Mouse (Mus musculus): ENCODE measurements at regions not wholly inside any gene's neighbourhood (a gene's known extent, or its start where the extent isn't known, plus 50 kb on each side); places are given as distances from the start of the nearest gene placed in this dataset.

GRCm38 (mm10) chr11:113107205-113107844, 325.3 kb downstream of the Sox9 start:
- 0 out of 2 replicates have a peak, but pooled peaks cover 3% of the 10 kb centered on the region for H3K4me1 ChIP-seq (ENCODE audit: insufficient read depth, low read length)
- DNase-seq (ENCODE audit: low spot score) (no peak), ATAC-seq (no peak)
- no peaks in the 10 kb centered on the region for H3K27me3 ChIP-seq (ENCODE audit: insufficient read depth, low read length)
- H3K36me3 ChIP-seq (ENCODE audit: insufficient read depth, low read length) = no peaks in the 10 kb centered on the region
- no peaks in the 10 kb centered on the region for H3K9me3 ChIP-seq (ENCODE audit: low read length)
- H3K4me2 ChIP-seq (ENCODE audit: low read depth, low read length) = no peak overlapping the region
- no peak overlapping the region for H3K9ac ChIP-seq (replicated peaks; ENCODE audit: low read length)
- H3K4me3 ChIP-seq (ENCODE audit: low read length) = no peak overlapping the region
- TF ChIP-seq CTCF (IDR thresholded peaks at IDR 0.05; ENCODE audit: low read depth) = no peak
- WGBS = 55% methylated on average over 16 of the region's 16 CpGs
- H3K27ac ChIP-seq = no peak overlapping the region

GRCm38 (mm10) chr11:113107966-113108699, 326.1 kb downstream of the Sox9 start:
- H3K9me3 ChIP-seq (ENCODE audit: low read length) = no peaks in the 10 kb centered on the region
- no peak overlapping the region for H3K4me2 ChIP-seq (ENCODE audit: low read depth, low read length)
- no peak overlapping the region for H3K4me3 ChIP-seq (ENCODE audit: low read length)
- H3K27me3 ChIP-seq (ENCODE audit: insufficient read depth, low read length) = no peaks in the 10 kb centered on the region
- no peak for TF ChIP-seq CTCF (IDR thresholded peaks at IDR 0.05; ENCODE audit: low read depth)
- H3K4me1 ChIP-seq (ENCODE audit: insufficient read depth, low read length) = 0 out of 2 replicates have a peak, but pooled peaks cover 3% of the 10 kb centered on the region
- no peak for ATAC-seq
- H3K36me3 ChIP-seq (ENCODE audit: insufficient read depth, low read length) = no peaks in the 10 kb centered on the region
- 68% methylated on average over 10 of the region's 10 CpGs for WGBS
- no peak overlapping the region for H3K9ac ChIP-seq (replicated peaks; ENCODE audit: low read length)
- no peak overlapping the region for H3K27ac ChIP-seq
- no peak for DNase-seq (ENCODE audit: low spot score)

GRCm38 (mm10) chr11:113109096-113109495, 327.1 kb downstream of the Sox9 start:
- no peak for TF ChIP-seq CTCF (IDR thresholded peaks at IDR 0.05; ENCODE audit: low read depth)
- Histone ChIP-seq H3K36me3 (ENCODE audit: insufficient read depth, low read length) (no peaks in the 10 kb centered on the region), H3K27ac (no peak overlapping the region), H3K9ac (replicated peaks; ENCODE audit: low read length) (no peak overlapping the region), H3K9me3 (ENCODE audit: low read length) (no peaks in the 10 kb centered on the region), H3K4me2 (ENCODE audit: low read depth, low read length) (no peak overlapping the region), H3K27me3 (ENCODE audit: insufficient read depth, low read length) (no peaks in the 10 kb centered on the region), H3K4me3 (ENCODE audit: low read length) (no peak overlapping the region), H3K4me1 (ENCODE audit: insufficient read depth, low read length) (no peaks in the 10 kb centered on the region)
- ATAC-seq = no peak
- no peak for DNase-seq (ENCODE audit: low spot score)
- WGBS = 95% methylated on average over 4 of the region's 4 CpGs

- 87% methylated on average over 6 of the region's 6 CpGs for WGBS
- no peaks in the 10 kb centered on the region for H3K9me3 ChIP-seq (ENCODE audit: low read length)
- ATAC-seq (no peak), DNase-seq (ENCODE audit: low spot score) (no peak)
- no peak overlapping the region for H3K9ac ChIP-seq (replicated peaks; ENCODE audit: low read length)
- TF ChIP-seq CTCF (IDR thresholded peaks at IDR 0.05; ENCODE audit: low read depth) = no peak
- no peak overlapping the region for H3K4me2 ChIP-seq (ENCODE audit: low read depth, low read length)
- no peak overlapping the region for H3K27ac ChIP-seq
- no peak overlapping the region for H3K4me3 ChIP-seq (ENCODE audit: low read length)
- H3K27me3 ChIP-seq (ENCODE audit: insufficient read depth, low read length) = no peaks in the 10 kb centered on the region
- H3K36me3 ChIP-seq (ENCODE audit: insufficient read depth, low read length) = no peaks in the 10 kb centered on the region
- H3K4me1 ChIP-seq (ENCODE audit: insufficient read depth, low read length) = 0 out of 2 replicates have a peak, but pooled peaks cover 4% of the 10 kb centered on the region
Observed at GRCm38 (mm10) chr11:113113220-113113817, 331.3 kb downstream of the Sox9 start.

GRCm38 (mm10) chr11:113117179-113117898, 335.3 kb downstream of the Sox9 start:
- H3K27ac ChIP-seq = no peak overlapping the region
- no peak overlapping the region for H3K9ac ChIP-seq (replicated peaks; ENCODE audit: low read length)
- no peak for TF ChIP-seq CTCF (IDR thresholded peaks at IDR 0.05; ENCODE audit: low read depth)
- peaks cover 18% of the 10 kb centered on the region for H3K4me1 ChIP-seq (ENCODE audit: insufficient read depth, low read length)
- H3K36me3 ChIP-seq (ENCODE audit: insufficient read depth, low read length) = no peaks in the 10 kb centered on the region
- ATAC-seq = no peak
- H3K4me2 ChIP-seq (ENCODE audit: low read depth, low read length) = no peak overlapping the region
- no peaks in the 10 kb centered on the region for H3K9me3 ChIP-seq (ENCODE audit: low read length)
- H3K4me3 ChIP-seq (ENCODE audit: low read length) = no peak overlapping the region
- WGBS = 75% methylated on average over 9 of the region's 9 CpGs
- peak; percentile 50 for DNase-seq (ENCODE audit: low spot score)
- H3K27me3 ChIP-seq (ENCODE audit: insufficient read depth, low read length) = no peaks in the 10 kb centered on the region

- Histone ChIP-seq H3K27me3 (ENCODE audit: insufficient read depth, low read length) (no peaks in the 10 kb centered on the region), H3K9me3 (ENCODE audit: low read length) (no peaks in the 10 kb centered on the region), H3K4me1 (ENCODE audit: insufficient read depth, low read length) (peaks cover 22% of the 10 kb centered on the region), H3K36me3 (ENCODE audit: insufficient read depth, low read length) (no peaks in the 10 kb centered on the region), H3K4me2 (ENCODE audit: low read depth, low read length) (no peak overlapping the region), H3K27ac (no peak overlapping the region), H3K4me3 (ENCODE audit: low read length) (no peak overlapping the region), H3K9ac (replicated peaks; ENCODE audit: low read length) (no peak overlapping the region)
- WGBS = 31% methylated on average over 6 of the region's 6 CpGs
- DNase-seq (ENCODE audit: low spot score) (no peak), ATAC-seq (no peak)
- TF ChIP-seq CTCF (IDR thresholded peaks at IDR 0.05; ENCODE audit: low read depth) = no peak
Observed at GRCm38 (mm10) chr11:113120570-113120969, 338.5 kb downstream of the Sox9 start.
